Mouse (Mus musculus) midbrain, embryonic 16.5 days (tissue): ENCODE measurements around the gene Dgkg. TPM values are rescaled to one million over a fixed set of nuclear protein-coding genes. Genes with fewer than 3 reads are reported as not detected.
A peak's percentile ranks its signal among the peaks of the same experiment; 100 is the strongest.

Experiments used
- ATAC-seq: fragments of 200-750 bp; cut with Nextera tagmentation; 2 replicates; pipeline ENCODE4 v1.8.0; 2017; ENCODE audit warnings: moderate TSS enrichment
- H3K27ac ChIP-seq: fragments of 300-500 bp; sonication (generic); 2 replicates; pipeline ENCODE4 v1.5.1; 2014; ENCODE audit warnings: mild to moderate bottlenecking, low read length, mixed read lengths
- H3K27me3 ChIP-seq: fragments of 300-500 bp; sonication (generic); 2 replicates; pipeline ENCODE4 v1.6.1; 2014; ENCODE audit warnings: low read depth, low read length, mixed read lengths; ENCODE audit not compliant: control insufficient read depth, insufficient read depth
- H3K36me3 ChIP-seq: fragments of 300-500 bp; sonication (generic); 2 replicates; pipeline ENCODE4 v1.6.1; 2014; ENCODE audit warnings: mild to moderate bottlenecking, low read length, moderate library complexity, mixed read lengths; ENCODE audit not compliant: control insufficient read depth, insufficient read depth
- H3K4me1 ChIP-seq: fragments of 300-500 bp; sonication (generic); 2 replicates; pipeline ENCODE4 v1.6.1; 2014; ENCODE audit warnings: mild to moderate bottlenecking, low read length, mixed read lengths; ENCODE audit not compliant: control insufficient read depth, insufficient read depth
- H3K4me2 ChIP-seq: fragments of 300-500 bp; sonication (generic); 2 replicates; pipeline ENCODE4 v1.6.1; 2014; ENCODE audit warnings: mild to moderate bottlenecking, low read length, mixed read lengths
- H3K4me3 ChIP-seq: fragments of 300-500 bp; sonication (generic); 2 replicates; pipeline ENCODE4 v1.5.1; 2014; ENCODE audit warnings: low read depth, mild to moderate bottlenecking, low read length, moderate library complexity, mixed read lengths
- H3K9ac ChIP-seq: fragments of 300-500 bp; sonication (generic); 2 replicates; pipeline ENCODE4 v1.6.1; 2014; ENCODE audit warnings: low read depth, low read length, mixed read lengths
- H3K9me3 ChIP-seq: fragments of 300-500 bp; sonication (generic); replicated peaks from 2 replicates; pipeline ENCODE4 v1.6.1; 2014; ENCODE audit warnings: mild to moderate bottlenecking, low read length, mixed read lengths; ENCODE audit not compliant: control insufficient read depth, poor library complexity, severe bottlenecking
- WGBS: fragments of 180-500 bp; shearing (Covaris S2); extraction: QIAGEN DNeasy Blood & Tissue Kit; methylation state at CpG from one replicate; pipeline ENCODE4 v1.1.7; 2014; 5-methylcytosine and 5-hydroxymethylcytosine counted together
- polyA plus RNA-seq: library from polyadenylated mRNA; unstranded; fragments of >200 nt; fragmentation: Nextera tagmentation; extraction: Ambion mirVana; gene quantifications from 2 replicates; pipeline ENCODE4 v1.2.1, GENCODE M21; 2015

Gene Dgkg
- polyA plus RNA-seq, 1 experiment from 2014 or later = 4.6 TPM

GRCm38 (mm10) chr16:22655223-22655622 is 1.8 kb downstream of the Dgkg start:
- no peak overlapping the region for H3K27ac ChIP-seq
- H3K9me3 ChIP-seq = no peaks in the 10 kb centered on the region
- no peak for ATAC-seq
- H3K27me3 ChIP-seq = peaks cover 15% of the 10 kb centered on the region
- H3K9ac ChIP-seq = no peak overlapping the region
- WGBS = 67% methylated on average over 5 of the region's 5 CpGs
- no peaks in the 10 kb centered on the region for H3K4me1 ChIP-seq
- H3K36me3 ChIP-seq = no peaks in the 10 kb centered on the region
- H3K4me3 ChIP-seq = no peak overlapping the region
- peak overlapping the region; percentile 94; the same call in 1 of the 2 replicates for H3K4me2 ChIP-seq

- Histone ChIP-seq H3K27me3 (peaks cover 15% of the 10 kb centered on the region), H3K4me3 (no peak overlapping the region), H3K9ac (no peak overlapping the region), H3K4me1 (no peaks in the 10 kb centered on the region), H3K4me2 (no peak overlapping the region), H3K36me3 (no peaks in the 10 kb centered on the region), H3K27ac (no peak overlapping the region), H3K9me3 (no peaks in the 10 kb centered on the region)
- 71% methylated on average over 2 of the region's 2 CpGs for WGBS
- ATAC-seq = no peak
These were observed 2.6 kb downstream of the Dgkg start for GRCm38 (mm10) chr16:22654477-22654835.

- no peak overlapping the region for H3K27ac ChIP-seq
- no peaks in the 10 kb centered on the region for H3K36me3 ChIP-seq
- no peak for ATAC-seq
These were observed 3.1 kb downstream of the Dgkg start for GRCm38 (mm10) chr16:22653817-22654476.

GRCm38 (mm10) chr16:22651244-22651643 is 5.8 kb downstream of the Dgkg start:
- WGBS = 70% methylated on average over 3 of the region's 3 CpGs

More at GRCm38 (mm10) chr16:22653817-22654476, 3.1 kb downstream of the Dgkg start:
- Histone ChIP-seq H3K9ac (no peak overlapping the region), H3K4me1 (no peaks in the 10 kb centered on the region), H3K9me3 (no peaks in the 10 kb centered on the region), H3K27me3 (peaks cover 15% of the 10 kb centered on the region), H3K4me3 (no peak overlapping the region), H3K4me2 (no peak overlapping the region)
- 89% methylated on average over 11 of the region's 11 CpGs for WGBS

GRCm38 (mm10) chr16:22645256-22645655 is 11.8 kb downstream of the Dgkg start:
- no peaks in the 10 kb centered on the region for H3K4me1 ChIP-seq
- ATAC-seq = no peak
- H3K36me3 ChIP-seq = no peaks in the 10 kb centered on the region
- no peaks in the 10 kb centered on the region for H3K9me3 ChIP-seq
- 92% methylated on average over 1 of the region's 1 CpGs for WGBS
- H3K9ac ChIP-seq = no peak overlapping the region
- H3K27ac ChIP-seq = no peak overlapping the region
- H3K4me3 ChIP-seq = no peak overlapping the region
- H3K4me2 ChIP-seq = no peak overlapping the region
- no peaks in the 10 kb centered on the region for H3K27me3 ChIP-seq

More at GRCm38 (mm10) chr16:22651244-22651643, 5.8 kb downstream of the Dgkg start:
- no peaks in the 10 kb centered on the region for H3K4me1 ChIP-seq
- no peaks in the 10 kb centered on the region for H3K36me3 ChIP-seq
- no peaks in the 10 kb centered on the region for H3K9me3 ChIP-seq
- H3K4me2 ChIP-seq = no peak overlapping the region
- no peak overlapping the region for H3K9ac ChIP-seq
- H3K27ac ChIP-seq = no peak overlapping the region
- no peak overlapping the region for H3K4me3 ChIP-seq
- ATAC-seq = no peak
- H3K27me3 ChIP-seq = peaks cover 5% of the 10 kb centered on the region; the same call in 1 of the 2 replicates

GRCm38 (mm10) chr16:22643460-22643859 is 13.6 kb downstream of the Dgkg start:
- Histone ChIP-seq H3K27me3 (no peaks in the 10 kb centered on the region), H3K4me1 (no peaks in the 10 kb centered on the region), H3K9me3 (no peaks in the 10 kb centered on the region), H3K36me3 (no peaks in the 10 kb centered on the region), H3K4me3 (no peak overlapping the region), H3K9ac (no peak overlapping the region), H3K27ac (no peak overlapping the region), H3K4me2 (no peak overlapping the region)
- WGBS = 63% methylated on average over 8 of the region's 8 CpGs
- no peak for ATAC-seq

- Histone ChIP-seq H3K36me3 (no peaks in the 10 kb centered on the region), H3K27ac (no peak overlapping the region), H3K27me3 (no peaks in the 10 kb centered on the region), H3K9ac (no peak overlapping the region), H3K4me1 (no peaks in the 10 kb centered on the region), H3K9me3 (no peaks in the 10 kb centered on the region), H3K4me2 (no peak overlapping the region), H3K4me3 (no peak overlapping the region)
- WGBS = 87% methylated on average over 6 of the region's 6 CpGs
- ATAC-seq = no peak
These were observed 14.1 kb downstream of the Dgkg start for GRCm38 (mm10) chr16:22642953-22643352.

- no peak overlapping the region for H3K4me2 ChIP-seq
- H3K27me3 ChIP-seq = no peaks in the 10 kb centered on the region
- no peak for ATAC-seq
- H3K36me3 ChIP-seq = no peaks in the 10 kb centered on the region
- no peaks in the 10 kb centered on the region for H3K9me3 ChIP-seq
- no peak overlapping the region for H3K9ac ChIP-seq
- H3K27ac ChIP-seq = no peak overlapping the region
- no peak overlapping the region for H3K4me3 ChIP-seq
- no peaks in the 10 kb centered on the region for H3K4me1 ChIP-seq
- WGBS = 78% methylated on average over 4 of the region's 4 CpGs
These were observed 15.0 kb downstream of the Dgkg start for GRCm38 (mm10) chr16:22642054-22642453.

GRCm38 (mm10) chr16:22641588-22641987 is 15.4 kb downstream of the Dgkg start:
- no peaks in the 10 kb centered on the region for H3K27me3 ChIP-seq
- H3K27ac ChIP-seq = no peak overlapping the region
- H3K36me3 ChIP-seq = no peaks in the 10 kb centered on the region
- peak overlapping the region; percentile 3; the same call in 1 of the 2 replicates for H3K4me2 ChIP-seq
- WGBS = 37% methylated on average over 9 of the region's 9 CpGs
- no peak overlapping the region for H3K9ac ChIP-seq
- H3K4me1 ChIP-seq = no peaks in the 10 kb centered on the region
- 0 out of 2 replicates have a peak, but pooled peaks have one; percentile 48 for ATAC-seq
- H3K4me3 ChIP-seq = no peak overlapping the region
- no peaks in the 10 kb centered on the region for H3K9me3 ChIP-seq
